Mouse (Mus musculus): ENCODE results near the gene Ptprt.

- TF ChIP-seq FLI1 (IDR thresholded peaks at IDR 0.05; ENCODE audit: low read length) (no peak), GATA1 (IDR thresholded peaks at IDR 0.05; ENCODE audit: borderline replicate concordance, low read length) (no peak)
Observed at GRCm38 (mm10) chr2:161607372-161607771, 1053.6 kb downstream of the Ptprt start.

All from megakaryocyte, embryonic 14.5 days (primary cell).